Mouse (Mus musculus): ENCODE results near the gene Tubb3. TPM values are rescaled to one million over a fixed set of nuclear protein-coding genes. Genes with fewer than 3 reads are reported as not detected.
A peak's percentile ranks its signal among the peaks of the same experiment; 100 is the strongest.
"Not testable (repeated sequence)": the region's sequence is repeated elsewhere in the genome, so short reads cannot be mapped to it uniquely, and the experiment has no call there.

Gene Tubb3
- polyA plus RNA-seq, 1 experiment from 2014 or later, result 1,822 TPM

GRCm38 (mm10) chr8:123427639-123428275 lies 16.5 kb downstream of the Tubb3 start:
- Histone ChIP-seq H3K9ac (replicated peaks) (no peak overlapping the region), H3K4me2 (replicated peaks) (no peak overlapping the region), H3K9me3 (peaks cover 13% of the 10 kb centered on the region), H3K27me3 (no peaks in the 10 kb centered on the region), H3K27ac (replicated peaks) (no peak overlapping the region), H3K36me3 (peaks cover 7% of the 10 kb centered on the region), H3K4me1 (peaks cover 1% of the 10 kb centered on the region), H3K4me3 (no peak overlapping the region)
- 96% methylated on average over 24 of the region's 24 CpGs for WGBS
- ATAC-seq (replicated peaks), result no peak

GRCm38 (mm10) chr8:123428343-123428893 lies 17.2 kb downstream of the Tubb3 start:
- Histone ChIP-seq H3K9ac (replicated peaks) (no peak overlapping the region), H3K4me3 (no peak overlapping the region), H3K4me1 (no peaks in the 10 kb centered on the region), H3K9me3 (peaks cover 13% of the 10 kb centered on the region), H3K27ac (replicated peaks) (no peak overlapping the region), H3K36me3 (peaks cover 3% of the 10 kb centered on the region), H3K27me3 (no peaks in the 10 kb centered on the region), H3K4me2 (replicated peaks) (no peak overlapping the region)
- 95% methylated on average over 29 of the region's 29 CpGs for WGBS
- no peak for ATAC-seq (replicated peaks)

GRCm38 (mm10) chr8:123428939-123429721 lies 17.9 kb downstream of the Tubb3 start:
- H3K27me3 ChIP-seq, result no peaks in the 10 kb centered on the region
- no peak overlapping the region for H3K4me2 ChIP-seq (replicated peaks)
- no peak overlapping the region for H3K9ac ChIP-seq (replicated peaks)
- H3K36me3 ChIP-seq, result no peaks in the 10 kb centered on the region
- no peak for ATAC-seq (replicated peaks)
- no peak overlapping the region for H3K4me3 ChIP-seq
- peaks cover 13% of the 10 kb centered on the region for H3K9me3 ChIP-seq
- no peaks in the 10 kb centered on the region for H3K4me1 ChIP-seq
- no peak overlapping the region for H3K27ac ChIP-seq (replicated peaks)
- 95% methylated on average over 23 of the region's 23 CpGs for WGBS

GRCm38 (mm10) chr8:123429722-123430013 lies 18.4 kb downstream of the Tubb3 start:
- not testable (repeated sequence) for H3K9ac ChIP-seq (replicated peaks); H3K4me1 ChIP-seq; ATAC-seq (replicated peaks); H3K4me2 ChIP-seq (replicated peaks); H3K27me3 ChIP-seq; H3K36me3 ChIP-seq; H3K4me3 ChIP-seq; H3K27ac ChIP-seq (replicated peaks)
- 96% methylated on average over 15 of the region's 15 CpGs for WGBS
- H3K9me3 ChIP-seq, result peaks cover 13% of the 10 kb centered on the region

- ATAC-seq (replicated peaks); H3K9ac ChIP-seq (replicated peaks); H3K4me1 ChIP-seq; H3K4me2 ChIP-seq (replicated peaks); H3K4me3 ChIP-seq; H3K27ac ChIP-seq (replicated peaks); H3K36me3 ChIP-seq; H3K27me3 ChIP-seq: not testable (repeated sequence)
- peaks cover 13% of the 10 kb centered on the region for H3K9me3 ChIP-seq
- 88% methylated on average over 8 of the region's 8 CpGs for WGBS
Observed at GRCm38 (mm10) chr8:123430936-123431335, 19.7 kb downstream of the Tubb3 start.

GRCm38 (mm10) chr8:123431616-123432365 lies 20.6 kb downstream of the Tubb3 start:
- Histone ChIP-seq H3K9ac (replicated peaks) (no peak overlapping the region), H3K27ac (replicated peaks) (no peak overlapping the region), H3K4me1 (no peaks in the 10 kb centered on the region), H3K9me3 (peaks cover 13% of the 10 kb centered on the region), H3K27me3 (no peaks in the 10 kb centered on the region), H3K36me3 (no peaks in the 10 kb centered on the region), H3K4me2 (replicated peaks) (no peak overlapping the region), H3K4me3 (no peak overlapping the region)
- no peak for ATAC-seq (replicated peaks)
- 97% methylated on average over 25 of the region's 25 CpGs for WGBS

- peaks cover 10% of the 10 kb centered on the region for H3K9me3 ChIP-seq
- WGBS, result 96% methylated on average over 16 of the region's 16 CpGs
Observed at GRCm38 (mm10) chr8:123432381-123432780, 21.2 kb downstream of the Tubb3 start.

GRCm38 (mm10) chr8:123433241-123433974 lies 22.2 kb downstream of the Tubb3 start:
- H3K9ac ChIP-seq (replicated peaks); H3K9me3 ChIP-seq; H3K4me3 ChIP-seq; H3K27ac ChIP-seq (replicated peaks); H3K36me3 ChIP-seq; ATAC-seq (replicated peaks); H3K4me1 ChIP-seq; H3K27me3 ChIP-seq; H3K4me2 ChIP-seq (replicated peaks): not testable (repeated sequence)
- 96% methylated on average over 47 of the region's 47 CpGs for whole genome bisulfite sequencing

More at GRCm38 (mm10) chr8:123432381-123432780, 21.2 kb downstream of the Tubb3 start:
- no peak overlapping the region for H3K27ac ChIP-seq (replicated peaks)
- no peak overlapping the region for H3K9ac ChIP-seq (replicated peaks)
- H3K36me3 ChIP-seq, result no peaks in the 10 kb centered on the region
- H3K4me2 ChIP-seq (replicated peaks), result no peak overlapping the region
- H3K27me3 ChIP-seq, result no peaks in the 10 kb centered on the region
- no peak overlapping the region for H3K4me3 ChIP-seq
- ATAC-seq (replicated peaks), result no peak
- H3K4me1 ChIP-seq, result no peaks in the 10 kb centered on the region

GRCm38 (mm10) chr8:123441788-123442187 lies 30.6 kb downstream of the Tubb3 start:
- peaks cover 12% of the 10 kb centered on the region for H3K4me1 ChIP-seq
- no peaks in the 10 kb centered on the region for H3K9me3 ChIP-seq
- 97% methylated on average over 2 of the region's 2 CpGs for WGBS
- no peak for ATAC-seq (replicated peaks)
- H3K4me3 ChIP-seq, result no peak overlapping the region
- no peak overlapping the region for H3K4me2 ChIP-seq (replicated peaks)
- H3K27me3 ChIP-seq, result no peaks in the 10 kb centered on the region
- H3K9ac ChIP-seq (replicated peaks), result no peak overlapping the region
- no peaks in the 10 kb centered on the region for H3K36me3 ChIP-seq
- H3K27ac ChIP-seq (replicated peaks), result no peak overlapping the region

- H3K4me2 ChIP-seq (replicated peaks), result peak overlapping the region; percentile 63
- H3K27me3 ChIP-seq, result no peaks in the 10 kb centered on the region
- H3K4me1 ChIP-seq, result peaks cover 12% of the 10 kb centered on the region
- H3K9ac ChIP-seq (replicated peaks), result 0 out of 2 replicates have a peak overlapping the region, but pooled peaks have one; percentile 85
- H3K36me3 ChIP-seq, result no peaks in the 10 kb centered on the region
- H3K4me3 ChIP-seq, result peak overlapping the region; percentile 71
- no peak overlapping the region for H3K27ac ChIP-seq (replicated peaks)
- H3K9me3 ChIP-seq, result no peaks in the 10 kb centered on the region
- WGBS, result 79% methylated on average over 5 of the region's 5 CpGs
- no peak for ATAC-seq (replicated peaks)
Observed at GRCm38 (mm10) chr8:123442351-123442750, 31.1 kb downstream of the Tubb3 start.

GRCm38 (mm10) chr8:123442871-123443575 lies 31.8 kb downstream of the Tubb3 start:
- no peaks in the 10 kb centered on the region for H3K36me3 ChIP-seq
- peaks cover 12% of the 10 kb centered on the region for H3K4me1 ChIP-seq
- H3K9me3 ChIP-seq, result no peaks in the 10 kb centered on the region
- peak overlapping the region; percentile 63 for H3K4me2 ChIP-seq (replicated peaks)
- ATAC-seq (replicated peaks), result peak; percentile 94
- H3K4me3 ChIP-seq, result peak overlapping the region; percentile 71
- peak overlapping the region; percentile 77 for H3K27ac ChIP-seq (replicated peaks)
- H3K27me3 ChIP-seq, result no peaks in the 10 kb centered on the region
- peak overlapping the region; percentile 85 for H3K9ac ChIP-seq (replicated peaks)
- under 1% methylated on average over 41 of the region's 41 CpGs for WGBS

Measured in forebrain, embryonic 15.5 days (tissue).